Mouse (Mus musculus): ENCODE measurements around the gene Cdh4.

Cdh4 gene

DNA sequence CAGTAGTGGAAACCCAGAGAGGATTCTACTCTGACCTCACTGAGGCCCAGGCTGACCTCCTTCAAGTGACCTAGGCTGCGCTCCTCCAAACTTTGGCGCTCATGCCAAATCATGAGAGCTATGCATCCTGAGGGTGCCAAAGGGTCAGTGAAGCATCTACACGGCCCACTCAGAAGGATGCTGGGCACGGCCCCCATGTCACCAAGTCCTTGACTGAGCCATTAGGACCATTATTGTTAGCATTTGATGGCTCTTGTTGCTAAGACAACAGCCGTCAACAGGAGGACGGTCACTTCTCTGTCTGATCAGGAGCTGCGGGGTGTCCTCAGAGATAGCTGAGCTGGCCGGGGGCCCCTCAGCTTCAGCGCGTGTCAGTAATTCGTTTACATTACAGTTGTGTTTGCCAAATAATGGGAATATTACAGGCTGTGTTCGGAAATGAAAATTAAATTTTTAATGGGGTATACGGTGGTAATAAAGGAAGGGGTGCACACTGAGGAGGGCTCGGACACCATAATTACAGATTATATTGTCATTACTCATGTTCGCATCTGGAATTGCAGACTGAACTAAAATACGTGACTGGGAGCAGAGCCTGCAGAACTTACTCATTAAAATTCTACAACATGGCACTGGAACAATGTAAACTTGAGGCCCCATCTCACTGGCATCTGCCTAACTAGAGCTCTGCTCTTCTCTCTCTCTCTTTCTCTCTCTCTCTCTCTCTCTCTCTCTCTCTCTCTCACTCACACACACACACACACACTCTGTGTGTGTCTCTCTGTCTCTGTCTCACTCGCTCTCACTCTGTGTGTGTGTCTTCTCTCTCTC lies 181.6 kb downstream of the Cdh4 start:
- peaks cover 4% of the 10 kb centered on the region for H3K27me3 ChIP-seq (ENCODE audit: insufficient read depth, low read length)
- no peaks in the 10 kb centered on the region for H3K36me3 ChIP-seq (ENCODE audit: insufficient read depth, low read length)
- H3K4me3 ChIP-seq (replicated peaks; ENCODE audit: low read length), result no peak overlapping the region
- H3K9me3 ChIP-seq (ENCODE audit: low read length), result no peaks in the 10 kb centered on the region
- no peak for TF ChIP-seq POU5F1 (IDR thresholded peaks at IDR 0.05; ENCODE audit: borderline replicate concordance, low read length)
- TF ChIP-seq NANOG (IDR thresholded peaks at IDR 0.05; ENCODE audit: borderline replicate concordance, low read length), result no peak
- no peak for TF ChIP-seq CTCF (conservative IDR thresholded peaks at IDR 0.05; ENCODE audit: low read length)
- no peaks in the 10 kb centered on the region for H3K4me1 ChIP-seq (replicated peaks; ENCODE audit: low read depth, low read length)

DNA sequence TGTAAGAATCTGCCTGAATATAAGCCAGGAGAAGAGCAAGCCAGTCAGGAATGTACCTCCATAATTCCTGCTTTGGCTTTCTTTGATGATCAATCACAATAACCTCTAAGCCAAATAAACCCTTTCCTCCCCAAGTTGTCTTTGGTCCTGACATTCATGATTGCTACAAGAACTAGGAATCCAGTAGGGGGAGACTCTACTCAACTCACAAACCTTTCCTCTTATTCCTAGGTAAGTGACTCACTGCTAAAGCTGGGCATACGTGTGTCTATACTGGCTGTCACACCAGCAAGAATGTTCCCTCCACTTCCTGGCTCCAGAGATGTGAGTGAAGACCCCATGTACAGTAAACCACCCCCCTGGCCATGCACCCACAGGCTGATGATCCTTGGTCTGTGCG lies 185.3 kb downstream of the Cdh4 start:
- no peaks in the 10 kb centered on the region for H3K36me3 ChIP-seq (ENCODE audit: insufficient read depth, low read length)
- no peaks in the 10 kb centered on the region for H3K27me3 ChIP-seq (ENCODE audit: insufficient read depth, low read length)
- H3K4me3 ChIP-seq (replicated peaks; ENCODE audit: low read length), result no peak overlapping the region
- no peaks in the 10 kb centered on the region for H3K4me1 ChIP-seq (replicated peaks; ENCODE audit: low read depth, low read length)
- H3K9me3 ChIP-seq (ENCODE audit: low read length), result no peaks in the 10 kb centered on the region
- TF ChIP-seq POU5F1 (IDR thresholded peaks at IDR 0.05; ENCODE audit: borderline replicate concordance, low read length) (no peak), CTCF (conservative IDR thresholded peaks at IDR 0.05; ENCODE audit: low read length) (no peak), NANOG (IDR thresholded peaks at IDR 0.05; ENCODE audit: borderline replicate concordance, low read length) (no peak)

DNA sequence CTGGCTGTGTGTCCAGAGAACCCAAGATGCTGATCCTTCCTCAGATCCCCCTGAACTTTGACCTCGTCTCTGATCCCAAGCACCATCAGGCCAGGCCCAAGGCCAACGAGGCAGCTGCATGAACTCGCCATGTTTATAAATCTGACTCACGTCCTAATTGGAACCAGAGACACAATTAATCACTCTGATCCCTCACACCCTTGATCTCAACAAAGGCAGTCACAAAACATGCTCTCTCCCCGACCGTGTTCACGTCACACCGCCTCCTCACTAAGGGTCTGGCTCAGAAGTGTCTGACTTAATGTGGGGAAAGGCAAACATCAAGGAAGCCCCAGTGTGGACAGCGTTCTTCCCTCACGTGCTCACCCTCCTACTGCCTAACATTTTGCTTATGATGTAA lies 188.5 kb downstream of the Cdh4 start:
- TF ChIP-seq CTCF (conservative IDR thresholded peaks at IDR 0.05; ENCODE audit: low read length) (no peak), POU5F1 (IDR thresholded peaks at IDR 0.05; ENCODE audit: borderline replicate concordance, low read length) (no peak)
- H3K36me3 ChIP-seq (ENCODE audit: insufficient read depth, low read length), result no peaks in the 10 kb centered on the region
- H3K4me1 ChIP-seq (replicated peaks; ENCODE audit: low read depth, low read length), result no peaks in the 10 kb centered on the region
- H3K4me3 ChIP-seq (replicated peaks; ENCODE audit: low read length), result no peak overlapping the region
- no peaks in the 10 kb centered on the region for H3K9me3 ChIP-seq (ENCODE audit: low read length)
- H3K27me3 ChIP-seq (ENCODE audit: insufficient read depth, low read length), result no peaks in the 10 kb centered on the region

DNA sequence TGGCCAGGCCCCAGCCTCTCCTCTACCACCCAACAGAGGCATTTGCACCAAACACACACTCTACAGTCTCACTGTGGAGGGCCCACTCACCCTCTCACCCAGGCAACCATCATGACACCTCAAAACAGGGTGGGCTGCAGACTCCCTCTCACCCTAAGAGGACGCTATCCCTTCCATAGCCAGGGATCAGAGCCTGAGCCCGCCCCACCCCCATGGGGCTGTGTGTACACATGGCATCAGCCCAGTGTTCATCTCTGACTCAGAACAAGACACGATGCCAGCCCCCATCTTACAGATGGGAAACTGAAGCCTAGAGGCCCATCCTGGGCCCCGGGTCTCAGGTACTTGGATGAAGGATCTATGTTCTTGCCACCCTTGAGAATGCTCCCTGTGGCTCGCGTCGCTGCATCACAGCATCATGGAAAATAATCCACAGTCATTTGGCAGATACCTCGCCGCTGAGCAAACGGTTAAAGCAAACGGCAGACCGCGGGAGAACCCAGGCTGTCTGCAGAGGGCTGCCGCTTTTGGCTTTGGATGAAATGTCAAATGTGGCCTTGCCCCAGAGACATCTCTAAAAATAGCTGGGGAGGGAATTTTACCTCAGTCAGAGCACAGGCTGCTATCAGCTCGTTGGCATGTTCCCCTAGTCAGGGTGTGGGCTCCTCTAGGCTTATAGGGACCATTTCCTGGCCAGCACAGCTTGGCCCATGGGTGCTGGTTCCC lies 198.5 kb downstream of the Cdh4 start:
- Histone ChIP-seq H3K4me3 (replicated peaks; ENCODE audit: low read length) (no peak overlapping the region), H3K36me3 (ENCODE audit: insufficient read depth, low read length) (no peaks in the 10 kb centered on the region), H3K27me3 (ENCODE audit: insufficient read depth, low read length) (no peaks in the 10 kb centered on the region), H3K4me1 (replicated peaks; ENCODE audit: low read depth, low read length) (no peaks in the 10 kb centered on the region; the same call in 1 of the 2 replicates), H3K9me3 (ENCODE audit: low read length) (no peaks in the 10 kb centered on the region)
- no peak for TF ChIP-seq POU5F1 (IDR thresholded peaks at IDR 0.05; ENCODE audit: borderline replicate concordance, low read length)
- no peak for TF ChIP-seq CTCF (conservative IDR thresholded peaks at IDR 0.05; ENCODE audit: low read length)
- no peak for TF ChIP-seq NANOG (IDR thresholded peaks at IDR 0.05; ENCODE audit: borderline replicate concordance, low read length)

DNA sequence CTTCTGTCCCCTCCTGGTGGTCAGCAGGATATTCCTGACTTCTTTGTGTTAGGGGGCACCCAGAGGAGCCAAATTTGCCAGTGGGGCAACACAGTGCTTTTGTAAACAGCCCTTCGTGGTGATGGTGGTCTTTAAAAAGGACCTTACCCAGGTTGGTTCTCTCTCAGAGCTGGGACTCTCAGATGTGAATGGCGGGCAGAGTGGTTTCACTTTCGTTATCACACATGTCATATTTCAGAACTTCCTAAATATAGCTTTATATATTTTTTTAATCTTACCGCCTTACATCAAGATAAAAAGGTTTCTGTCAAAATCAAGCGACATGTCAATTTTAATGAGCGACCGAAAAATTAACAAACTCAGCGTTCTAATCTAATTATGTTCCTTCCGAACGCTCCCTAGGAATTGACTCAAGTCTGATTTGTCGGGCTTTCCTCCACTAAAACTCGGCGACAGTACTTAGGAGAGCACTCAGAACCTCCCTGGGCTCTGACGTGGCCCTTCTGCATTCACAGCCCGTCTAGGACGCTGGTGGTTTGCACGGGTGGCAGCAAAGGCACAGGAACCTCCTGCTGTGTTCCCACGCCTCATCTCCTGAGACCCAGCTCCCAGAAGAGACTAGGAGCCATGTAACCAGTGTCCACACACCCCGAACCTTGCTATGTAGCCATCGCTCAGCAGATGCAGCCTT lies 206.5 kb downstream of the Cdh4 start:
- Histone ChIP-seq H3K4me3 (replicated peaks; ENCODE audit: low read length) (no peak overlapping the region), H3K4me1 (replicated peaks; ENCODE audit: low read depth, low read length) (no peaks in the 10 kb centered on the region; the same call in 1 of the 2 replicates), H3K9me3 (ENCODE audit: low read length) (no peaks in the 10 kb centered on the region), H3K27me3 (ENCODE audit: insufficient read depth, low read length) (peaks cover 2% of the 10 kb centered on the region; the same call in 1 of the 2 replicates), H3K36me3 (ENCODE audit: insufficient read depth, low read length) (no peaks in the 10 kb centered on the region)
- TF ChIP-seq POU5F1 (IDR thresholded peaks at IDR 0.05; ENCODE audit: borderline replicate concordance, low read length) (no peak), NANOG (IDR thresholded peaks at IDR 0.05; ENCODE audit: borderline replicate concordance, low read length) (no peak), CTCF (conservative IDR thresholded peaks at IDR 0.05; ENCODE audit: low read length) (no peak)

DNA sequence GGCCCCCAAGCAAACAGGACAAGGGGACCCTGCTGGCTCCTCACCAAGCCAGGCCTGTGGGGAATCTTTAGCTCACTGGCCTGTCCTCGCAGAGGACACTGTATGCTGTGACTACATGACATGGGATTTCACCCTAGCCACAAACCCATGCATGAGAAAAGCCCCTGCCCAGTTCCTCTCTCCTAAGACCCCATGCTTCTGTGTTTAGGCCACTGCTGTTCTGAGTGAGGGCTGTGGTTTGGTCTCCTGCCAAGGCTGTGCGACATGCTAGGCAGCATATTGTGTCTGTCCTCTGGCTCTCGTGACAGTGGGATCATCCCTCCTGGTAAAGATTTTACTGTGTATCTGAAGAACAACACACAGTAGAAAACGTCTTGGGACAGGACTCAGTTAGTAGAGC lies 207.1 kb downstream of the Cdh4 start:
- H3K4me3 ChIP-seq (replicated peaks; ENCODE audit: low read length), result no peak overlapping the region
- H3K9me3 ChIP-seq (ENCODE audit: low read length), result no peaks in the 10 kb centered on the region
- no peak for TF ChIP-seq NANOG (IDR thresholded peaks at IDR 0.05; ENCODE audit: borderline replicate concordance, low read length)
- no peak for TF ChIP-seq CTCF (conservative IDR thresholded peaks at IDR 0.05; ENCODE audit: low read length)
- TF ChIP-seq POU5F1 (IDR thresholded peaks at IDR 0.05; ENCODE audit: borderline replicate concordance, low read length), result no peak
- no peaks in the 10 kb centered on the region; the same call in 1 of the 2 replicates for H3K4me1 ChIP-seq (replicated peaks; ENCODE audit: low read depth, low read length)
- H3K27me3 ChIP-seq (ENCODE audit: insufficient read depth, low read length), result peaks cover 2% of the 10 kb centered on the region; the same call in 1 of the 2 replicates
- H3K36me3 ChIP-seq (ENCODE audit: insufficient read depth, low read length), result no peaks in the 10 kb centered on the region

DNA sequence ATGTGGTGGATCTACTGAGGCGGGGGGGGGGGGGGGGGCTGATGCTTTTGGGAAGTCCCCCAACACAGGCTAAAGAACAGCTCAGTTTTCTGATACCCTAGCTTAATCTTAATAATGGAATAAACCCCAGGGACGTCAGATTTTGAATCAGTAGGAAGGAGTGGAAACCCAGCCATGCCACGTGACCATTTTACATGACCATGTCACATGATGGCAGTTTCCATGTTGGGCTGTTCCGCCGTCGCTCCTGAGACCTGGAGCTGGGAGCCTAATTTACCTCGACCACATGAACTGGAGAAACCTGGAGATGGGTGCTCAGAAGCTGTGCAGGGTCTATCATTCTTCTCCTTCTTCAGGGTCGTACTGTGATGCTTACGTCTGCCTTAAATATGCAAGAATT lies 207.9 kb downstream of the Cdh4 start:
- Histone ChIP-seq H3K27me3 (ENCODE audit: insufficient read depth, low read length) (peaks cover 2% of the 10 kb centered on the region; the same call in 1 of the 2 replicates), H3K4me1 (replicated peaks; ENCODE audit: low read depth, low read length) (no peaks in the 10 kb centered on the region; the same call in 1 of the 2 replicates), H3K9me3 (ENCODE audit: low read length) (no peaks in the 10 kb centered on the region), H3K4me3 (replicated peaks; ENCODE audit: low read length) (no peak overlapping the region), H3K36me3 (ENCODE audit: insufficient read depth, low read length) (no peaks in the 10 kb centered on the region)
- TF ChIP-seq POU5F1 (IDR thresholded peaks at IDR 0.05; ENCODE audit: borderline replicate concordance, low read length), result no peak
- no peak for TF ChIP-seq NANOG (IDR thresholded peaks at IDR 0.05; ENCODE audit: borderline replicate concordance, low read length)
- no peak for TF ChIP-seq CTCF (conservative IDR thresholded peaks at IDR 0.05; ENCODE audit: low read length)

DNA sequence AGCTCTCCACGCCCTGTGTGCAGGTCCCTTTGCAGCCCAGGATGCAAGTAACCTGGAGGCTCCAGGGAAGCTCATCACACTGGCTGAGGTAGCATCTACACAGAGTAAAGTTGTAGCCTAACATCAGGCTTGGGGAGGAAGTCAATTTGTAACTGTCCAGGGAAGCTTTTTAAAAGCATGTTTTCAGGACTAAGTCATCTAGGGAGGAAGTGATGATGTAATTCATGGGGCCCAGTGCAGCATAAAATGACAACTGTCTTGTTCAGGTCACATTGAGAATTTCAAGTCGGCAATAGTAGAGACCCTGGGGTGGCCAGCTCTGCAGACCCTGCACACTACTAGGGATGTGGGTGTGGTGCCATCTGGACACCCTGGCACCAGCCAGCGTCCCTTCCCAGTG lies 213.3 kb downstream of the Cdh4 start:
- Histone ChIP-seq H3K36me3 (ENCODE audit: insufficient read depth, low read length) (no peaks in the 10 kb centered on the region), H3K27me3 (ENCODE audit: insufficient read depth, low read length) (peaks cover 5% of the 10 kb centered on the region), H3K4me3 (replicated peaks; ENCODE audit: low read length) (no peak overlapping the region), H3K9me3 (ENCODE audit: low read length) (0 out of 2 replicates have a peak, but pooled peaks cover 3% of the 10 kb centered on the region), H3K4me1 (replicated peaks; ENCODE audit: low read depth, low read length) (no peaks in the 10 kb centered on the region)
- TF ChIP-seq CTCF (conservative IDR thresholded peaks at IDR 0.05; ENCODE audit: low read length), result no peak

All from E14TG2a.4 (cell line).